ENCODE assay signal across 19 mouse cellular contexts in genomic region chr5:98790894-98791607, GRCm38 (mm10).
DNase-seq lines count a peak whose midpoint lies in the region; ATAC-seq and TF ChIP-seq lines count a peak whose summit lies in the region.
"Had no signal": no experiment of that assay in that cellular context is flagged by ENCODE, and none has a peak within 500 bp of the region (broad histone marks: within the 10 kb centered on the region; RNA-seq: fewer than 3 reads in every experiment).

No protein-coding gene starts in this region.

- H3K4me2 ChIP-seq in hindbrain, postnatal 0 days (ENCODE audit: low read depth, low read length): no peak overlapping the region
- H3K4me2 ChIP-seq in hindbrain, embryonic 16.5 days (ENCODE audit: low read length): no peak overlapping the region
- H3K4me2 ChIP-seq: midbrain, embryonic 15.5 days had no signal

- no peaks in the 10 kb centered on the region for H3K27me3 ChIP-seq in hindbrain, postnatal 0 days (ENCODE audit: insufficient read depth, low read length)
- H3K27me3 ChIP-seq in hindbrain, embryonic 16.5 days (replicated peaks; ENCODE audit: control insufficient read depth, insufficient read depth, low read length): no peaks in the 10 kb centered on the region
- H3K27me3 ChIP-seq: megakaryocyte, embryonic 14.5 days; midbrain, embryonic 15.5 days had no signal

- WGBS in hindbrain, postnatal 0 days: 44% methylated on average over 7 of the region's 7 CpGs
- WGBS in hindbrain, embryonic 16.5 days: 70% methylated on average over 7 of the region's 7 CpGs

- H3K27ac ChIP-seq in hindbrain, postnatal 0 days: no peak overlapping the region
- no peak overlapping the region for H3K27ac ChIP-seq in hindbrain, embryonic 16.5 days (ENCODE audit: low read depth, low read length)
- H3K27ac ChIP-seq: layer of hippocampus, adult 2 months; midbrain, embryonic 15.5 days had no signal

- peak; percentile 31 for DNase-seq in adrenal gland, postnatal 14 days
- DNase-seq in adrenal gland, adult 8-10 months: no peak
- peak; percentile 26 for DNase-seq in hindbrain, postnatal 0 days (ENCODE audit: low spot score)
- peak; percentile 10 for DNase-seq in adipocyte (ENCODE audit: low spot score)
- peak; percentile 47 for DNase-seq in forelimb bud, embryonic 11.5 days (ENCODE audit: low read depth, low spot score)
- DNase-seq in neural tube, embryonic 10.5 days (ENCODE audit: extremely low spot score, low spot score): no peak
- no peak for DNase-seq in spleen, postnatal 36 days (ENCODE audit: low spot score in 2 of 2)
- DNase-seq: cerebellum, adult 11 months; embryo, embryonic 11 days; heart, adult 18-20 months; layer of hippocampus, postnatal 36 days; liver, postnatal 0 days; lung, postnatal 10 days had no signal

- ATAC-seq in hindbrain, postnatal 0 days: no peak
- no peak for ATAC-seq in hindbrain, embryonic 16.5 days
- ATAC-seq: CD4-positive, CD25-positive, alpha-beta regulatory T cell, adult 4 months; inflammation-experienced regulatory T-cells, adult 6 months; liver, postnatal 0 days; midbrain, embryonic 15.5 days had no signal

- H3K9me3 ChIP-seq in hindbrain, postnatal 0 days (ENCODE audit: low read length): no peaks in the 10 kb centered on the region
- no peaks in the 10 kb centered on the region for H3K9me3 ChIP-seq in hindbrain, embryonic 16.5 days (ENCODE audit: control insufficient read depth, low read length)
- H3K9me3 ChIP-seq: midbrain, embryonic 15.5 days had no signal

- H3K4me1 ChIP-seq in hindbrain, postnatal 0 days (ENCODE audit: insufficient read depth, low read length): no peaks in the 10 kb centered on the region
- no peaks in the 10 kb centered on the region for H3K4me1 ChIP-seq in hindbrain, embryonic 16.5 days (ENCODE audit: control insufficient read depth, insufficient read depth, low read depth, low read length)
- H3K4me1 ChIP-seq: megakaryocyte, embryonic 14.5 days; midbrain, embryonic 15.5 days had no signal

- no peak overlapping the region for H3K4me3 ChIP-seq in hindbrain, postnatal 0 days (ENCODE audit: low read length)
- no peak overlapping the region for H3K4me3 ChIP-seq in hindbrain, embryonic 16.5 days (ENCODE audit: low read length)
- H3K4me3 ChIP-seq: layer of hippocampus, adult 2 months; megakaryocyte, embryonic 14.5 days; midbrain, embryonic 15.5 days had no signal

- no peak for TF ChIP-seq CTCF in hindbrain, postnatal 0 days (IDR thresholded peaks at IDR 0.05; ENCODE audit: low read depth)

- no peaks in the 10 kb centered on the region for H3K36me3 ChIP-seq in hindbrain, postnatal 0 days (ENCODE audit: insufficient read depth, low read length)
- no peaks in the 10 kb centered on the region for H3K36me3 ChIP-seq in hindbrain, embryonic 16.5 days (ENCODE audit: control insufficient read depth, insufficient read depth, low read length)
- H3K36me3 ChIP-seq: midbrain, embryonic 15.5 days had no signal

- H3K9ac ChIP-seq in hindbrain, postnatal 0 days (replicated peaks; ENCODE audit: low read length): no peak overlapping the region
- H3K9ac ChIP-seq in hindbrain, embryonic 16.5 days (ENCODE audit: low read depth, low read length): no peak overlapping the region
- H3K9ac ChIP-seq: liver, postnatal 0 days; midbrain, embryonic 15.5 days had no signal

Comparison
In these comparisons a context has a peak if more than half of its experiments do, and no peak if none do; other contexts are left out.
1. DNase-seq: peak in adrenal gland, postnatal 14 days (single experiment), hindbrain, postnatal 0 days (single experiment), adipocyte (single experiment) and forelimb bud, embryonic 11.5 days (single experiment); none in adrenal gland, adult 8-10 months (single experiment), neural tube, embryonic 10.5 days (single experiment) and spleen, postnatal 36 days (0 of 2).